Mouse (Mus musculus): Measurements from ENCODE around the gene Il17a. TPM values are rescaled to one million over a fixed set of nuclear protein-coding genes. Genes with fewer than 3 reads are reported as not detected.

Gene Il17a
- total RNA-seq, 2 experiments from 2014 or later: not detected

GRCm38 (mm10) chr1:20778366-20778765 lies 47.7 kb downstream of the Il17a start:
- intact Hi-C loops (cut with DNase I): no loop called here
- DNase-seq (ENCODE audit: extremely low spot score in 1 of 2, low spot score in 2 of 2): no peak

Small RNAs within 50 kb of the gene (microRNA-seq; reads per million reads assigned to microRNA genes)
- gene Mir133b: not detected

Other genes starting within 250 kb of the Il17a start
- gene Pkhd1, start 112.8 kb upstream of the Il17a start, total RNA-seq (2021): under 1 TPM; 0.08 to 0.11 TPM
- gene Il17f, start 59.7 kb downstream of the Il17a start, total RNA-seq (2021): not detected
- gene Mcm3, start 89.4 kb downstream of the Il17a start, total RNA-seq (2021): 1 to 10 TPM; 4.8 to 5.4 TPM
- 10 to 100 TPM; 61.6 to 87.0 TPM for gene Paqr8, start 159.7 kb downstream of the Il17a start, total RNA-seq (2021)
- gene Efhc1, start 220.7 kb downstream of the Il17a start, total RNA-seq (2021): 1 to 10 TPM; 1.4 to 1.7 TPM